Mouse (Mus musculus) lung, postnatal 0 days (tissue): Measurements from ENCODE around the gene Gngt2. TPM values are rescaled to one million over a fixed set of nuclear protein-coding genes. Genes with fewer than 3 reads are reported as not detected.

Experiments used
- ATAC-seq: fragments of 200-750 bp; cut with Nextera tagmentation; 2 replicates; pipeline ENCODE4 v1.8.0; 2017; ENCODE audit warnings: moderate library complexity
- DNase-seq: peaks from one replicate; pipeline ENCODE4 v3.0.0-alpha.2; 2016; ENCODE audit warnings: low spot score
- H3K27ac ChIP-seq: fragments of 300-500 bp; sonication (generic); 2 replicates; pipeline ENCODE4 v1.5.1; 2014; ENCODE audit warnings: antibody characterized with exemption, mild to moderate bottlenecking, low read length, mixed read lengths
- H3K27me3 ChIP-seq: fragments of 300-500 bp; sonication (generic); replicated peaks from 2 replicates; pipeline ENCODE4 v1.6.1; 2014; ENCODE audit warnings: low read length, mixed read lengths; ENCODE audit not compliant: insufficient read depth
- H3K36me3 ChIP-seq: fragments of 300-500 bp; sonication (generic); 2 replicates; pipeline ENCODE4 v1.6.1; 2014; ENCODE audit warnings: low read length, mixed read lengths; ENCODE audit not compliant: insufficient read depth
- H3K4me1 ChIP-seq: fragments of 300-500 bp; sonication (generic); 2 replicates; pipeline ENCODE4 v1.6.1; 2014; ENCODE audit warnings: antibody characterized with exemption, low read depth, low read length, mixed read lengths; ENCODE audit not compliant: insufficient read depth
- H3K4me2 ChIP-seq: fragments of 300-500 bp; sonication (generic); replicated peaks from 2 replicates; pipeline ENCODE4 v1.6.1; 2014; ENCODE audit warnings: low read depth, mild to moderate bottlenecking, low read length, moderate library complexity, mixed read lengths
- H3K4me3 ChIP-seq: fragments of 300-500 bp; sonication (generic); 2 replicates; pipeline ENCODE4 v1.5.1; 2014; ENCODE audit warnings: low read depth, low read length
- H3K9ac ChIP-seq: fragments of 300-500 bp; sonication (generic); replicated peaks from 2 replicates; pipeline ENCODE4 v1.6.1; 2014; ENCODE audit warnings: low read depth, mild to moderate bottlenecking
- H3K9me3 ChIP-seq: fragments of 300-500 bp; sonication (generic); 2 replicates; pipeline ENCODE4 v1.6.1; 2016; ENCODE audit warnings: low read length, mixed read lengths
- CTCF ChIP-seq: IDR thresholded peaks from 2 replicates; pipeline ENCODE4 v1.5.1; 2016; ENCODE audit warnings: antibody characterized with exemption, mild to moderate bottlenecking
- EP300 ChIP-seq: IDR thresholded peaks from 2 replicates; pipeline ENCODE4 v1.6.1; 2016; ENCODE audit warnings: antibody characterized with exemption, mild to moderate bottlenecking, control low read depth
- WGBS: fragments of 180-500 bp; shearing (Covaris S2); extraction: QIAGEN DNeasy Blood & Tissue Kit; methylation state at CpG from one replicate; pipeline ENCODE4 v1.1.7; 2014; 5-methylcytosine and 5-hydroxymethylcytosine counted together
- polyA plus RNA-seq: library from polyadenylated mRNA; unstranded; fragments of >200 nt; fragmentation: Nextera tagmentation; extraction: Ambion mirVana; gene quantifications from 2 replicates; pipeline ENCODE4 v1.2.1, GENCODE M21; 2015

The Gngt2 gene
- polyA plus RNA-seq, 1 experiment from 2014 or later = 75.9 TPM

DNA sequence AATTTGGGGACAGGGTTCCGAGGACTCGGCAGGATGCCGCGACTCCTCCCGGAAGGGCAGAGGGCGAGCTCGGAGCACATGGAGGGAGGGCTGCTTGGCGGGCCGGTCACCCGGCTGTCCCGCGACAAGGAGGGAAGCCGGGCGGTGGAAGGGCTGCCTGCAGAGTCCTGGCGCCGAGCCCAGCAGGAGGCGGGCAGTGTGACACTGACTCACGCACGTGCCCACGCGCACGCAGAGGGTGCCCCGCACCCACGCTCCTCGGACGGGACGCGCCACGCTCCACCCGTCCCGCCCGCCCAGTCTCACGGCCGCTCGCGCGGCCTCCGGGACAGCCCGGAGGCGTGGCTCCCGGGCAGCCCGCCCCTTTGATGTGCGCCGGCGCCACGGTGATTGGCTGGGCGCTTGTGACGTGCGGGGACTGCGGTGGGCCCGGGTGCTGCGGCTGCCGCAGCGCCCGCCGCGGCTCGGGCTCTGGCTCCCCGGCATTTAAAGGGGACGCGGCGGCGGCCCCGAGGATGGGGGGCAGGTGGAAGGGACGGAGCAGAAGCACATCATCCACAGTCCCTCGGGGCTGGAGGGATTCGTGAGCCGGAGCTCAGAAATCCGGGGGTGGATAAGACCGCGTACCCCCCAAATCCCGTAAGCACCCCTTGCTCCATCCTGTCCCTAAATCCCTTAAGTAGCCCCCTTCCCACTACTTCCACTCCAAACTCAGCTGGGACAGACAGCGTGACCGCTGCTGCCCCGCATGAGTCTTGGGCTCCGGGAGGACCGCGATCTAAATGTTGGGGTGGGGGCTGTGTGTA lies 12.7 kb upstream of the Gngt2 start, which contains the start of gene Phospho1:
Gene Phospho1 (plus strand): TSS at position 429 of the 806 bp plus-strand sequence.
- Histone ChIP-seq H3K27me3 (peaks cover 9% of the 10 kb centered on the region), H3K4me1 (no peaks in the 10 kb centered on the region), H3K36me3 (no peaks in the 10 kb centered on the region), H3K4me2 (peak within 1 kb of the TSS; percentile 98), H3K4me3 (peak within 1 kb of the TSS; percentile 57), H3K9ac (peak within 1 kb of the TSS; percentile 47), H3K27ac (no peak within 1 kb of the TSS; the same call in 1 of the 2 replicates), H3K9me3 (no peaks in the 10 kb centered on the region)
- peak; percentile 94 for DNase-seq
- peak; percentile 98 for ATAC-seq
- TF ChIP-seq CTCF (no peak), EP300 (no peak)
- WGBS = 2% methylated on average over 58 of the region's 78 CpGs

- Histone ChIP-seq H3K36me3 (no peaks in the 10 kb centered on the region), H3K9ac (peak overlapping the region; percentile 47), H3K4me3 (peak overlapping the region; percentile 57), H3K4me2 (peak overlapping the region; percentile 98), H3K27ac (no peak overlapping the region), H3K27me3 (peaks cover 15% of the 10 kb centered on the region), H3K9me3 (no peaks in the 10 kb centered on the region), H3K4me1 (no peaks in the 10 kb centered on the region)
- TF ChIP-seq CTCF = no peak
- DNase-seq = peak; percentile 54
- peak; percentile 2; the same call in 1 of the 2 replicates for ATAC-seq
- WGBS = under 1% methylated on average over 11 of the region's 11 CpGs
Observed at GRCm38 (mm10) chr11:95824877-95825243, 12.2 kb upstream of the Gngt2 start.

GRCm38 (mm10) chr11:95825625-95826024 lies 11.4 kb upstream of the Gngt2 start:
- Histone ChIP-seq H3K4me1 (peaks cover 4% of the 10 kb centered on the region), H3K4me2 (no peak overlapping the region), H3K4me3 (no peak overlapping the region), H3K9ac (no peak overlapping the region), H3K36me3 (no peaks in the 10 kb centered on the region), H3K9me3 (no peaks in the 10 kb centered on the region), H3K27me3 (peaks cover 23% of the 10 kb centered on the region), H3K27ac (no peak overlapping the region)
- DNase-seq = no peak
- TF ChIP-seq CTCF = no peak
- no peak for TF ChIP-seq EP300
- no peak for ATAC-seq
- 51% methylated on average over 3 of the region's 3 CpGs for WGBS

DNA sequence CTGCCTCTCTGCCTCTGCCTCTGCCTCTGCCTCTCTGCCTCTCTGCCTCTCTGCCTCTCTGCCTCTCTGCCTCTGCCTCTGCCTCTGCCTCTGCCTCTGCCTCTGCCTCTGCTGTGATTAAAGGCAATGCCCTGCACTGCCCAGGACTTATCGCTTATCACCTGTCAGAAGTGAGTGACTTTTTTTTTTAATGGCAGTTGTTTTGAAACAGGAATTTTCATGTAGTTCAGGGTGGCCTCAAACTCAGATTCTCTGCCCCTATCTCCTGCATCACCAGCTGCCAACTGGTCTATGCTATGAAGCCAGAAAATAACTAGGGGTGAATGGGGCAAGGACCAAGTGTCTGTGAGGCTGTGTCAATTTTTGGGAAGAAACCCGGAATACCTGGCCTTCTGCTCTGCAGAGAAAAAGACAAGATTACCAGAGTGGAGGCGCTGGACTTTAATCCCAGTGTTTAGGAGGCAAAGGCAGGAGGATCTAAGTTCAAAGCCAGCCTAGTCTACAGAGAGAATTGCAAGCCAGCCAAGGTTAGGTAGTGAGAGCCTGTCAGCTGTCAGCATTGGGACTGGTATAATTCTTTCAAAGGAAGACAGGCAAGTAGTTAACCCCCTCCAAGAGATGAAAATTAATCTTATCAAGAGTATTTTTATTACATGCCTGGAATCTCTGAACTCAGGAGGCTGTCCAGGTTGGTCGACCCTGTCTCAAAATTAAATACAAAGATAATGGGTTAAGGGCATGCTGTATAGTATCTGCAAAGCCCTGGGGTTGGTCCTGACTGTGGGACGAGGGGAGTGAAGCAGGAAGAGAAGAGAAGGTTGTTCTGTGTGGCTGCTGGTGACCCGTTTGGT lies 10.5 kb upstream of the Gngt2 start:
- ATAC-seq = no peak
- TF ChIP-seq EP300 (no peak), CTCF (no peak)
- Histone ChIP-seq H3K9ac (no peak overlapping the region), H3K36me3 (no peaks in the 10 kb centered on the region), H3K27ac (no peak overlapping the region), H3K27me3 (peaks cover 31% of the 10 kb centered on the region), H3K9me3 (no peaks in the 10 kb centered on the region), H3K4me2 (no peak overlapping the region), H3K4me1 (peaks cover 13% of the 10 kb centered on the region), H3K4me3 (no peak overlapping the region)
- no peak for DNase-seq
- WGBS = 43% methylated on average over 6 of the region's 6 CpGs

DNA sequence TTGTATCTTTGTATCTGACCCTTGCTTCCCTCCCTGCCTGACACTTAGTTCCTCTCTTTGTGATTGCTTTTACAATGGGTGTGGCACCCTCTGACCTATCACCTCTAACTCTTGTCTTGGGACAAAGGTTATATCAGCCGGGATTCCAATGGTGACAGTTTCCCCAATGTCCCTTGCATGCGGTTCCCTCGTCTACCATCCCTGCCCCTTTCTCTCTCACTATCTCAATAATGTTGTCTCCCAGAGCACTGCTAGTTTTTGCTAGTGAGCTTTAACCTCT lies 9.9 kb upstream of the Gngt2 start:
- TF ChIP-seq CTCF (no peak), EP300 (no peak)
- H3K4me3 ChIP-seq = no peak overlapping the region
- peaks cover 34% of the 10 kb centered on the region for H3K27me3 ChIP-seq
- H3K4me1 ChIP-seq = peaks cover 13% of the 10 kb centered on the region
- DNase-seq (no peak), ATAC-seq (no peak)
- no peak overlapping the region for H3K9ac ChIP-seq
- H3K9me3 ChIP-seq = no peaks in the 10 kb centered on the region
- H3K36me3 ChIP-seq = no peaks in the 10 kb centered on the region
- 17% methylated on average over 3 of the region's 3 CpGs for WGBS
- no peak overlapping the region for H3K27ac ChIP-seq
- no peak overlapping the region for H3K4me2 ChIP-seq

GRCm38 (mm10) chr11:95827464-95828085 lies 9.4 kb upstream of the Gngt2 start:
- 15% methylated on average over 3 of the region's 3 CpGs for WGBS
- Histone ChIP-seq H3K9me3 (no peaks in the 10 kb centered on the region), H3K9ac (no peak overlapping the region), H3K4me1 (peaks cover 13% of the 10 kb centered on the region), H3K27ac (no peak overlapping the region), H3K4me2 (no peak overlapping the region), H3K4me3 (no peak overlapping the region), H3K27me3 (peaks cover 39% of the 10 kb centered on the region), H3K36me3 (no peaks in the 10 kb centered on the region)
- TF ChIP-seq CTCF = peak; percentile 81
- TF ChIP-seq EP300 = 0 out of 2 replicates have a peak, but pooled peaks have one; percentile 16
- DNase-seq = peak; percentile 87
- no peak for ATAC-seq
